Mouse (Mus musculus): ENCODE measurements at regions not wholly inside any gene's neighbourhood (a gene's known extent, or its start where the extent isn't known, plus 50 kb on each side); places are given as distances from the start of the nearest gene placed in this dataset.
A peak's percentile ranks its signal among the peaks of the same experiment; 100 is the strongest.

GRCm38 (mm10) chr8:11145251-11145650 is 137.0 kb upstream of the Irs2 start:
- no peak for DNase-seq

- DNase-seq: no peak
Measured at GRCm38 (mm10) chr8:11140566-11140965, 132.3 kb upstream of the Irs2 start.

GRCm38 (mm10) chr8:11139294-11139693 is 131.0 kb upstream of the Irs2 start:
- DNase-seq: no peak

- no peak for DNase-seq
Measured at GRCm38 (mm10) chr8:11138302-11139020, 130.2 kb upstream of the Irs2 start.

- no peak for DNase-seq
Measured at GRCm38 (mm10) chr8:11136566-11136965, 128.3 kb upstream of the Irs2 start.

- no peak for DNase-seq
Measured at GRCm38 (mm10) chr8:11135135-11135534, 126.9 kb upstream of the Irs2 start.

- DNase-seq: no peak
Measured at GRCm38 (mm10) chr8:11134562-11134961, 126.3 kb upstream of the Irs2 start.

- no peak for DNase-seq
Measured at GRCm38 (mm10) chr8:11119030-11119634, 110.9 kb upstream of the Irs2 start.

GRCm38 (mm10) chr8:11116534-11116933 is 108.3 kb upstream of the Irs2 start:
- DNase-seq: peak; percentile 64

GRCm38 (mm10) chr8:11115210-11115609 is 107.0 kb upstream of the Irs2 start:
- no peak for DNase-seq

- DNase-seq: no peak
Measured at GRCm38 (mm10) chr8:11114531-11114930, 106.3 kb upstream of the Irs2 start.

- peak; percentile 39 for DNase-seq
Measured at GRCm38 (mm10) chr8:11112908-11113532, 104.8 kb upstream of the Irs2 start.

GRCm38 (mm10) chr8:11111987-11112386 is 103.7 kb upstream of the Irs2 start:
- DNase-seq: no peak

GRCm38 (mm10) chr8:11107435-11107834 is 99.2 kb upstream of the Irs2 start:
- DNase-seq: no peak

- DNase-seq: no peak
Measured at GRCm38 (mm10) chr8:11107021-11107420, 98.8 kb upstream of the Irs2 start.

- DNase-seq: no peak
Measured at GRCm38 (mm10) chr8:11103745-11104607, 95.7 kb upstream of the Irs2 start.

- no peak for DNase-seq
Measured at GRCm38 (mm10) chr8:11100310-11100709, 92.1 kb upstream of the Irs2 start.

- DNase-seq: no peak
Measured at GRCm38 (mm10) chr8:11099591-11099855, 91.3 kb upstream of the Irs2 start.

- no peak for DNase-seq
Measured at GRCm38 (mm10) chr8:11098790-11099590, 90.7 kb upstream of the Irs2 start.

GRCm38 (mm10) chr8:11098228-11098778 is 90.0 kb upstream of the Irs2 start:
- DNase-seq: peak; percentile 83

GRCm38 (mm10) chr8:11097813-11098212 is 89.6 kb upstream of the Irs2 start:
- no peak for DNase-seq

GRCm38 (mm10) chr8:11094516-11094915 is 86.3 kb upstream of the Irs2 start:
- DNase-seq: no peak
